In the genomic region with DNA sequence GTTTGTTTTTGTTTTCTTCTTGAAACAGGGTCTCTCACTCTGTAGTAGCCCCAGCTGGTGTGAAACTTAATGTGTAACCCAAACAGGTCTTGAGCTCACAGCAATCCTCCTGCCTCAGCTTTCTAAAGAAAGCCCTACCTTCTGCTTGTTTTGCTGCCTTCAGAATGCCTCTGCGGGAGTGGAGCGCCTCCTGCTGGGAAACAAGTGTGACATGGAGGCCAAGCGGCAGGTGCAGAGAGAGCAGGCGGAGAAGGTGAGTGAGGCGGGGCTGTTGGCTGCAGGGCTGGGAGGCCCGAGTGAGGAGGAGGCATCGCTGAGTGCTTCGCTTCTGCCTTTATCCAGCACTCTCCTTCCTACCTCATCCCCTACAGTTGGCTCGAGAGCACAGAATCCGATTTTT, we compare ENCODE assay signal across 1 mouse cellular context.
TF ChIP-seq lines count a peak whose summit lies in the region.

No protein-coding gene starts in this region.

TF ChIP-seq in ES-E14, 5 proteins besides CTCF, POLR2A, EP300 and RAD21:
- no peak for TF ChIP-seq ZC3H11A (IDR thresholded peaks at IDR 0.05; ENCODE audit: borderline replicate concordance, low read depth, low read length)
- no peak for TF ChIP-seq HCFC1 (IDR thresholded peaks at IDR 0.05; ENCODE audit: borderline replicate concordance, insufficient read depth, low read length)
- TF ChIP-seq CHD2 (IDR thresholded peaks at IDR 0.05; ENCODE audit: low read depth, low read length): no peak
- TF ChIP-seq MAFK (IDR thresholded peaks at IDR 0.05; ENCODE audit: insufficient read depth, low read depth, low read length): no peak
- no peak for TF ChIP-seq ZNF384 (IDR thresholded peaks at IDR 0.05; ENCODE audit: low read depth, low read length)
TF ChIP-seq in ES-E14: peak in this region for 0.
